Mouse (Mus musculus): ENCODE measurements at regions not wholly inside any gene's neighbourhood (a gene's known extent, or its start where the extent isn't known, plus 50 kb on each side); places are given as distances from the start of the nearest gene placed in this dataset.

DNA sequence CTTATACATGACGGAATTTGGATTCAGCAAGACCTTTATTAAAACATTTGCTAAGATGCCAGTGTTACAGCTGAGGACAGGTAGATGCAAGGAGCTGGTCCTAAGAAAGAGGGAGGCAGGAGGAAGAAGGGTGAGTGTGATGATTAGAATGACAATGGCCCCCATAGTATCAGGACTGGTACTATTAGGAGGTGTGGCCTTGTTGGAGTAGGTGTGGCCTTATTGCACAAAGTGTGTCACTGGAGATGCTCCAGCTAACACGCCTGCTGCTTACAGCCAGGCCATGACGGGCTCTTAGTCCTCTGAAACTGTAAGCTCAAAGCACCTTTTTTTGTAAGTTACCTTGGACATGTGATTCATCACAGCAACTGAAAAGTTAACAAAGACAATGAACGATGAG lies 82.0 kb downstream of the Rassf10 start:
- no peak for TF ChIP-seq CTCF (IDR thresholded peaks at IDR 0.05; ENCODE audit: borderline replicate concordance, insufficient read depth, low read length)
- no peak for TF ChIP-seq POLR2A (IDR thresholded peaks at IDR 0.05; ENCODE audit: low read depth, low read length)
